Mouse (Mus musculus) brain, adult 2 months (tissue): ENCODE results near the gene Gm21987.

Source experiments
- DNase-seq: peaks from one replicate; pipeline ENCODE4 v3.0.0; 2011; ENCODE audit warnings: low read depth, low spot score

Gm21987 gene

GRCm38 (mm10) chr16:38370633-38371374 is 24.0 kb downstream of the Gm21987 start:
- no peak for DNase-seq

GRCm38 (mm10) chr16:38371705-38372296 is 25.0 kb downstream of the Gm21987 start:
- no peak for DNase-seq

- no peak for DNase-seq
Observed at GRCm38 (mm10) chr16:38372876-38373275, 26.0 kb downstream of the Gm21987 start.

GRCm38 (mm10) chr16:38373439-38373838 is 26.6 kb downstream of the Gm21987 start:
- no peak for DNase-seq

- no peak for DNase-seq
Observed at GRCm38 (mm10) chr16:38373941-38374340, 27.1 kb downstream of the Gm21987 start.

GRCm38 (mm10) chr16:38374379-38375140 is 27.7 kb downstream of the Gm21987 start:
- DNase-seq, result no peak

GRCm38 (mm10) chr16:38375182-38375581 is 28.3 kb downstream of the Gm21987 start:
- DNase-seq, result no peak

GRCm38 (mm10) chr16:38376163-38376840 is 29.5 kb downstream of the Gm21987 start:
- peak; percentile 89 for DNase-seq

- DNase-seq, result no peak
Observed at GRCm38 (mm10) chr16:38376841-38377249, 30.0 kb downstream of the Gm21987 start.

- no peak for DNase-seq
Observed at GRCm38 (mm10) chr16:38377546-38377945, 30.7 kb downstream of the Gm21987 start.

GRCm38 (mm10) chr16:38378591-38378990 is 31.8 kb downstream of the Gm21987 start:
- no peak for DNase-seq

- DNase-seq, result no peak
Observed at GRCm38 (mm10) chr16:38379088-38379487, 32.2 kb downstream of the Gm21987 start.

- no peak for DNase-seq
Observed at GRCm38 (mm10) chr16:38379493-38379892, 32.7 kb downstream of the Gm21987 start.

- no peak for DNase-seq
Observed at GRCm38 (mm10) chr16:38379926-38380325, 33.1 kb downstream of the Gm21987 start.

GRCm38 (mm10) chr16:38383683-38384082 is 36.8 kb downstream of the Gm21987 start:
- no peak for DNase-seq

GRCm38 (mm10) chr16:38385184-38385634 is 38.4 kb downstream of the Gm21987 start:
- DNase-seq, result no peak

- no peak for DNase-seq
Observed at GRCm38 (mm10) chr16:38385700-38386099, 38.9 kb downstream of the Gm21987 start.

GRCm38 (mm10) chr16:38387389-38387788 is 40.5 kb downstream of the Gm21987 start:
- no peak for DNase-seq

GRCm38 (mm10) chr16:38388757-38389156 is 41.9 kb downstream of the Gm21987 start:
- DNase-seq, result no peak

GRCm38 (mm10) chr16:38389284-38389893 is 42.5 kb downstream of the Gm21987 start:
- DNase-seq, result no peak

- DNase-seq, result no peak
Observed at GRCm38 (mm10) chr16:38390322-38390721, 43.5 kb downstream of the Gm21987 start.
